Mouse (Mus musculus) retina, postnatal 7 days (tissue): ENCODE results near the gene Vps11.
A peak's percentile ranks its signal among the peaks of the same experiment; 100 is the strongest.
"Not testable (repeated sequence)": the region's sequence is repeated elsewhere in the genome, so short reads cannot be mapped to it uniquely, and the experiment has no call there.

Experiments used
- DNase-seq: peaks from one replicate; pipeline ENCODE4 v3.0.0-alpha.2; 2012; ENCODE audit warnings: low read depth, low spot score

Gene Vps11

DNA sequence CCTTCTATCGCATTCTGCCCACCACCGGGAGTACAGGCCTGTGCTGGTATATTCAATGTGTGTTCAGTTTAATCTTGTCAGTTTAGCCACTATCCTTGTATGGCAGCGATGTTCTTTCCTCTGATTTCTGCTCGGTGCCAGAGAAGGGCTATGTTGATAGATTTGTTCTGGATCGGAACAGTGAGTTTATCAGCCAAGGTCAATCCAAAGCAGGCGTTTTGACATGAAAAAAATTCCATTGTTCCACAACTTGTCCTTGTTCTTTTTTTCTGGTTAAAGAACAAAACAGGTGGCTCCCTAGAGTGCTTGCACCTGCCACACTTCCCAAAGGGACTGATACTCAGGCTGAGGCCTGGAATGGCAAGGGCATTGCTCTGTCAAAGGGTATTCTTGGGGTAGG, 14.7 kb upstream of the Vps11 start:
- no peak for DNase-seq

DNA sequence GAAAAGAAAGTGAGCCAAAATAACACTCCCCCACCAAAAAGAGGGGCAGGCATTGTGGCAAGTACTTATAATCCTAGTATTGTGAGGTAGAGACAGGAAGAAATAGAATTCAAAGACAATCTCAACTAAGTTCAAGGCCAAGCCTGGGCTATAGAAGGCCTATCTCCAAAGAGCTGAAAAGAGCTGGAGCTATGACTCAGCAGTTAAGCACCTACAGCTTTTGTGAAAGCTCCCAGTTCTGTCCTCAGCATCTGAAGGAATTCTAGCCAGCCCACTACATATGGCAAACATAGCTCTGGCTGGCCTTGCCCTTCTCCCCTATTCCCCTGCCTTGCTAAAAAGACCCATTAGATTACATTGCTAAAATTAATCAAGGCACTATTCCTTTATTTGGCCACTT, 11.9 kb upstream of the Vps11 start:
- no peak for DNase-seq

DNA sequence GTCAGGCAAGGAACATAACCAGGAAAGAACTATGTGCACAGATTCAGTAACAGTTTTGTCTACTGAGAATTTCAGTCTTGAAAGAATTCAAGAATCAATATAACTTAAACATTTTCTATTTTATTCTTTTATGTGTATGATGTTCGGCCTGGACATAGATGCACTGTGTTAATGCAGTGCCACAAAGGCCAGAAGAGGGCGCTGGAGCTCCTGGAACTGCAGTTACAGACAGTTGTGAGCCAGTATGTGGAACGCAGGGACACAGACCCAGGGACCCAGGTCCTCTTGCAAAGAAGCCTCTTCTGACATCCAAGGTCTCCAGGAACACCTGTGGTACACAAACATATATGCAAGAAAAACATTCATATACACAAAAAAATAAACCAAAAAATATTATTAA, 3.0 kb upstream of the Vps11 start:
- DNase-seq: no peak

DNA sequence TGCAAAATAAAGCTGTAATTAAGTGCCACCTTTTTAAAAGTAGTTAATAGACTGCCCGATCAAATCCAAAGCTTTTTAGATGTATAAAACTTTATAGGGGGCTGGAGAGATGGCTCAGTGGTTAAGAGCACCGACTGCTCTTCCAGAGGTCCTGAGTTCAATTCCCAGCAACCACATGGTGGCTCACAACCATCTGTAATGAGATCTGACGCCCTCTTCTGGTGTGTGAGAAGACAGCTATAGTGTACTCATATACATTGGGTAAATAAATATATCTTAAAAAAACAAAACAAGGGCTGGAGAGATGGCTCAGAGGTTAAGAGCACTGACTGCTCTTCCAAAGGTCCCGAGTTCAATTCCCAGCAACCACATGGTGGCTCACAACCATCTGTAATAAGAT, 461 bp upstream of the Vps11 start:
- DNase-seq: not testable (repeated sequence)

DNA sequence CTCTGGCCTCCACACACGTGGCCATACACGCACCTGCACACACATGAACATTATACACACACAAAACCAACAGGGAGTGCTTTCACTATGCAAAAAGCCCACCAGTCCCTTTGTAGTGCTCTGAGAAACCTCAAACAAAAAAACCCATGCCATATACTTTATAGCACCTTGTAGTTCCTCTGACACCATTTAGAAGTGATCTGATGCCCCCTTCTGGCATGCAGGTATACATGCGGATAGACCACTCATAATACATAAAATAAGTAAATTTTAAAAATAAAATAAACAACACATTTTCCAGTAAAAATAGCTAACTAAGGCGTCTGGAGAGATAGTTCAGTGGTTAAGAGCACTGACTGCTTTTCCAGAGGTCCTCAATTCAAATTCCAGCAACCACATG, 4.3 kb downstream of the Vps11 start:
- DNase-seq: no peak

DNA sequence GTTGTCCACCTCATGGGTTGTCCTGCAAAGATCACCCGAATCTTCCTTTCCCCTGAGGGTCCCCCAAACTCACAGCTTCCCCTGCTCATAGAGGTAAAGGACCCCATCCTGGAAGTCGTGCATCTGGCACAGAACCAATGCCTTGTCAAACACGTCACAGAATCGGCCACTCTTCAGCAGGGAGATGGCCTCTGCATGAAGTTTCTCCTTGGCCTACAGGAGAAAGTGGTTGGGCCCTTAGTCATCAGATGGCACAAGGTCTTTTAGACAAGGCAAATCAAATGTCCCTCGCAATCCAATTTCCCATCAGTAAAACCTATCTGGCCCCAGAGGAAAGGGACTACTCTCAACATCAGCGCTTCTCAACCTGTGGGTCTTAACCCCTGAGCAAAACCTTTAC, 8.3 kb downstream of the Vps11 start:
- DNase-seq: no peak

DNA sequence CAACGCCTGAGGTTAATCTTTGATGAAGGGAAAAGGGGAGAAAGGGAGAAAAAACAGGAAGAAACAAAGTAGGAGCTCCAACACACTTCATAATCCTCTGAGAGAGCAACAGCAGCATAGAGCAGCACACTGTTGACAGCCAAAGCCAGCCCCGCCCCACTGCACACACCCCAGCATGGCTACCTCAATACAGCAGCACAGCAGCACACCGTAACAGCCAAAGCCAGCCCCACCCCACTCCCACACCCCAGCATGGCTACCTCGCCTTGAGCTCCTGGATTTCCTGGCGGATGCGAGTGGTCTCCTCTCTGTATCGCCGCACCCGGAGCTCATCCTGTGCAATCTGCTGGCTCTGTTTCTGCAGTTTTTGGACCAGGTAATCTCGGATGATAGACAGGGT, 9.1 kb downstream of the Vps11 start:
- no peak for DNase-seq

DNA sequence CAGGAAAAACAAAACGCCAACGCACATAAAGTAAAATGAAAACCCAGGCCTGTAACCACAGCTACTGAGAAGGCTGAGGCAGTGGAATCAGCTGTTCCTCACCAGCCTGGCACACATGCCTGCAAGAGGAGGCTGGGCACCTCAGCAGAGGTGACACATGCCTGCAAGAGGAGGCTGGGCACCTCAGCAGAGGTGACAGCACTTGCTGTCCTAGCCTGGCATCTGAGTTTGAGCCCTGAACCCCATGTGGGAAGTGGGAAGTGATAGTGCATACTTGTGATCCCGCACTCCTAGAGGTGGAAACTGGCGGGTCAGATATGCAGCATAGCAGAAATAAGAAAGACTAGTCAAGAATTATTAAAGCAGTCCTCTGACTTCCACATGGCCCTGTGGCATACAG, 10.1 kb downstream of the Vps11 start:
- no peak for DNase-seq

DNA sequence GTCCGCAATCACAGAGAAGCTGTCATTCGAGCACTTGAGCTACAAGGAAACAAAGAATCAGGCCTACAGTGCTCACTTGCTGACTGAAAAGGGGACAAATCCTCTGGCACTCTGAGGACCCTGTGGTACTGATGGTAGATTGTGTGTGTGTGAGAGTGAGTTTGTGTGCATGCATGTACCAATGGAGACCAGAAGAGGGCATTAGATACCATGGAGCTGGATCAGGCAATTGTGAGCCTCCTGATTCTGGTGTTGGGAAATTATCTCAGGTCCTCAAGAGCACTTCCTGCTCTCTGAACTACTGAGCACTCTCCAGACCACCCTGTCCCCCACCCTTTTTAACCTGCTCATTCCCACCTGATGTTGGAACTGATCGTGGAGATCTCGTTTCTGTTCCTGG, 12.9 kb downstream of the Vps11 start:
- DNase-seq: no peak

DNA sequence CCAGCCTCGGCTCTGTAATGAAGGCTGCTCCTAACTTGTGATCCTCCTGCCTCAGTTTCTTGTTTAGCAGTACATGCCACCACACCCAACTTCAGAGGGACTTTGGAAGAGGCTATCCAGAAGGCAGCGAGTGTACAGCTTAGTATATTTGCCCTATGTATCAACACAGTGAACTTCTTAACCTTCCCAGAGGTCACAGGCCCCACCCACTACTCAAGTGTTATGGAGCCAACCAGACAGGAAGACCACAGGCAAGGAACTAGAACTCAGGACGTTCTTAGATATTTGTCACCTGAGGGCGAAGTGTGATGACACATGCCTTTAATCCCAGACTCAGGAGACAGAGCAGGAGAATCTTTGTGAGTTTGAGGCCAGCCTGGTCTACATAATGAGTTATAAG, 13.8 kb downstream of the Vps11 start:
- DNase-seq: no peak

DNA sequence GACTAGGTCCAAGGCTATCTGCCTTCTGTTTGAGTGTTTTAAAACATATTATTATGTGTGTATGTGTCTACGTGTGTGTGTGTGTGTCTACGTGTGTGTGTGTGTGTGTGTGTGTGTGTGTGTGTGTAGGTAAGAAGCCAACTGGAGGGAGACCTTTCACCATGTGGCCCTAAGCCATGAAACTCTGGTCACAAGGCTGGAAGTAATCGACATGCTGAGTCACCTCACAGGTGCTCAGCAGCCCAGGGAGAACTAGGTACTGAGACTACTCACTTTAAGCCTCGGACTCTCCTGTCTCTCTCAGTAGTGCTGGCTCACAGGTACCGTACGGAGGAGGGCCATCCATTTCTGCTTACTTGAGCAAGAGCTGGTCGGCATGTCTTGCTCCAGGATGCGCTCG, 14.3 kb downstream of the Vps11 start:
- no peak for DNase-seq

DNA sequence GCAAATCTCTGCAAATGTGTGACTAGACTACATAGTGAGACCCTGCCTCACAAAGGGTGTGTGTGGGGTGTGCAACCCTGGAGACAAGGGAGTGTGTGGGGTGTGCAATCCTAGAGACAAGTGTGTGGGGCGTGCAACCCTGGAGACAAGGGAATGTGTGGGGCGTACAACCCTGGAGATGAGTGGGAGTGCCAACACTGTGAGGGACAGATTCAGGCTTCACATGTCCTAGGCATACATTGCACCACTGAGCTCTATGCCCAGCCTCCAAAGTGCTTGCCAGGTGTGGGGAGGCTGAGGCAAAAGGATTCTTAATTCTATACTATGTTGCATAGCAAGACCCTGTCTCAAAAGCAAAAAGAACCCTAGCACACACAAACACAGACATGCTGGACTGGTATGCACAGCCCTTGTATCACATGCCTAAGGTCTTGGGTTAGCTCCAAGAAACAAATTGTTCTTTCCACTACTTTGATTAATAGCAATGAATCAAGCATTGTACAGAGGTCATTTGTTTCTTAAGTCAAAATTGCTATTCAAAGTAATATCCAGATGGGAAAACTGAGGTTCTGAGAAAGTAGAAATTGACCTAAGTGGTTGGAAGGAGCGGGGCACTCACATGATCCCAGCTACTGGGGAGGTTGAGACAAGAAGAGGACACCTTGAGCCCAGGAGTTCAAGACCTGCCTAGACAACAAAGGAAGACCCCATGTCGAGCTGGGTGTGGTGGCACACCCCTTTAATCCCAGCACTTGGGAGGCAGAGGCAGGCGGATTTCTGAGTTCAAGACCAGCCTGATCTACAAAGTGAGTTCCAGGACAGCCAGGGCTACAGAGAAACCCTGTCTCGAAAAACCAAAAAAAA, 15.7 kb downstream of the Vps11 start:
- DNase-seq: no peak

DNA sequence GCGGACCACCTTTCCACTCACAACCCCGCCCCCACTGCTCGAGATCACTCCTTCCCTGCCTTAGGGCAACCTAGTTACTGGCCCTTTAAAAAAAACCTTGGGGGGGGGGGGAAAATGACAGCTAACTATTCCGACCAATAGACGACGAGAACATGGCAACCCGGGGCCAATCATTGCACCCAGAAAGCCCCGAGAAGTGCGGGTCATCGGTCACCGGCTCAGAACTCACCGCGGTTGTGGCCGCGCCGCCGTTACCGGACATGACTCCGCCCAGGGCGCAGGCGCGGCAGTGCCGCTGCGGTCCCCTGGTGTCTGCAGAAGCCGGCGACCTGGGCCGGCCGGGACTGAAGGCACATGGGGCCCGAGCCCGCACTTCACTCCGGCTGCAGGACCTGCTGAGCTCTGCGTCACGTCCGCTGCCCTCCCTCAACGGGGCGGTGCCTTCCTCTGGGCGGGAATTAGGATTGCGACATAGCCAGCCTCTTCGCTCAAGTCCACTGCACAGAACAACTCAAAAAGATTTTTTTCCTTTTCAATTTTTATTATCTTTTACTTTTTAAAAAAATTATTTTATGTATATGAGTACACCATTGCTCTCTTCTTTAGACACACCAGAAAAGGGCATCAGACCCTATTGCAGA, 17.6 kb downstream of the Vps11 start, which contains the start of gene Hmbs:
TSS of gene Hmbs (minus strand) at position 448 of the 641 bp plus-strand sequence.
- peak; percentile 80 for DNase-seq

DNA sequence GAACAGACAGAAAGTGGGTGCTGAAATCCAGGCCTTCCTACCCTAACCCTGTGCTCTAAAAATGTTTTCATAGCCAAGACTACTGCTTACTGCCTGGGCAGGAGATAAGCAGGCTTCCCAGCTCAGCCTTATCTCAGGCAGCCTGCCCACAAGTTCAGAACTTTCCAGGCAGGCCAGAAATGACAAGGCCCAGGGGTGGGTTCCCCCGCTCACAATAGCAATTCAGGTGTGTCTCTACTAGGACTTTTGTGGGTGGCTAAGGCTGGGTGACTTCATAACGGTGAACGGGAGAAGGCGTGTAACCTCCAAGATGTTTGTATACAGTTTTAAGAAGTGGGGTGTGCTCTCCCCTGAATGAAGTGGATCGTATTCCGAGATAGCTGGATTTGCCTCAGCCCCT, 18.2 kb downstream of the Vps11 start:
- no peak for DNase-seq

DNA sequence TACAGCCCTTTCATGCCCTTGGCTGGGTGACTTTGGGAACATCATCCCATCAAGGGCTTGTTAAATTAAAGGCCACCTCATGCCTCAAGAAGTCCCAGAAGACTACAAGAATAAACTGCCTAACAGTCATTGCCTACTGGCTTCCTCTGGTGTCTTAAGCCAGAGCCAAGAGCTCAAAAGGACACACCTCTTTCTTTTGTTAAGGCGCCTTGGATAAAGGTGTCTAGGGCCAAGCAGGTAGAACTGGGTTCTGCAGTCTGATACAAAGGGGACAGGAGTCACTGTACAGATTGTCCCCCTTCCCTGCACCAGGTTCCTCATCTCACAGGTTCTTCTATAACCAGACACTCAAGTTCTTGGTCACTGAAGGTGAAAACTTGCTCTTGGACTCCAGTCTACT, 18.9 kb downstream of the Vps11 start:
- DNase-seq: no peak

DNA sequence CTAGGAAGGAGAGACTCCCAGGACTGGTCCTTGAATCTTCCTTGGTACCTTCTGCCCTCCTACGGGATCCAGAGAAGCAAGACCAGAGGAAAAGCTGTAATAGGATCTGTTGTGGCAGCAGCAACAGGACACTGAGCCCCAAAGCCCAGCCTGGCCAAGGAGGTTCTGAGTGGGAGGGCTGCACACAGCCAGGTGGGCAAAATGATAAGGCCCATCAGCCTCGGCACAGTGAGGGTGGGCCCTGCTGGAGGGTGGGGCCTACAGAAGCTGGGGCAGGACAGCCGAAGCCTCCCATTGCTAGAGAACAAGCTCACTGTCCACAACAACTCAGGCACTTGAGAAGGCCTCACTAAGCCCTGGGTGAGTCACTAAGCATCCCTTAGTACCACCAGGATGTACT, 19.3 kb downstream of the Vps11 start:
- DNase-seq: no peak

DNA sequence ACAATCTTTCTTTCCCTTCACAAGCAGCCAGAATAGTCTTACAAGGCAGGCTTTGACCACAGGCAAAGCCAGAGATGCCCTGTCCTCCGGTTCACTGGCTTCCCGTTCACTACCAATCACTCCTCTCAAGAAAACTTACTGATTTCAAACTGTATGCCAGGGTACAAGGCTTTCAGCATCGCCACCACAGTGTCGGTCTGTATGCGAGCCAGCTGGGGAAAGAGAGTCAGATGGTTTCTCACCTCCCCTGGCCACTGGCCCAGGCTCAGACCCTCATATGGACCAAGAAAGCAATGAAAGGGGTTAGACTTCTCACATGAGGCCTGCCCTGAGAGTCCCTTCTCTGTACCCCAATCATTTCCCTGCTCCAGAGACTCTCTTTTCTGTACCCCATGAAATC, 20.0 kb downstream of the Vps11 start:
- DNase-seq: no peak

DNA sequence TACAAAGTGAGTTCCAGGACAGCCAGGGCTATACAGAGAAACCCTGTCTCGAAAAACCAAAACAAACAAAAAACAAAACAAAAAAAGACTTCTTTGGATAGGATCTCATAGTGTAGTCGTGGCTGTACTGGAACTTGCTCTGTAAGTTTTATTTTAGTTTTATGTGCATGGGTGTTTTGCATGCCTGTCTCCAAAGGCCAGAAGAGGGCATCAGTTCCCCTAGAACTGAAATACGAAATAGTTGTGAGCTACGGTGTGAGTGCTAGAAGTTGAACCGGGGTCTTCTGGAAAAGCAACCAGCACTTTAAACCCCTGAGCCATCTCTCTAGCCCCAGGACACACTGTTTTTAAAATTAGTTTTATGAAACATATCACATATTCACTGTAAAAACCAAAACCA, 22.9 kb downstream of the Vps11 start:
- no peak for DNase-seq

DNA sequence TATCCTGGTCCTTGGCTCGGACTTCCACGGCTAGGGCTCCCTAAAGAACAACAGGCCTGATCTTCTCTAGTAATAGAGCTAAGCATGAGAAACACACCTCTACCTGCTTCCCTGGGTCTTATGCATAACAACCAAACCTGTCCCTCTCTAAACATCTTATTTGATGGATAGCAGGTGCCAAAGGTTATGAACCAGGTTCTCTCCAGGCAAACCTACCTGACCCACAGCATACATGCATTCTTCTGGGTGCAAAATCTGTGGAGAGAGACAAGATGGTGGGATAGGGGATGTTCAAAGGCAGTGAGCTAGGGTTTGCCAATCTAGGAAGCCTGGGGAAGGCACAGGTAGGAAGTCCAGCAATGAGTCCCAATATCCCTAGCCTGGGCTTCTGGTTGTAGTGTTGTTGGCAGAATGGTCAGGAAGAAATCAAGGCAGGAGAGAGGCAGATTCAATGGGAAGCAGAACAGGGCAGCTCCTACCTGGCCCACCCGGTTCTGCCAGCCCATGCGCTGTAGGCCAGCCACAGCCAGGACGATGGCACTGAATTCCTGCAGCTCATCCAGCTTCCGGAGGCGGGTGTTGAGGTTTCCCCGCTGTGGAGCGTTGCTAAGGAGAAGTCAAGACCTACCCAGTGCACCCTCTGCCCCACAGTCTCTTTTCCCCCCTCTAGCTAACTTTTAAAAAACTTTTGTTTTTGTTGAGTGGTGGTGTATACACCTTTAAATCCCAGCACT, 23.9 kb downstream of the Vps11 start:
- no peak for DNase-seq

DNA sequence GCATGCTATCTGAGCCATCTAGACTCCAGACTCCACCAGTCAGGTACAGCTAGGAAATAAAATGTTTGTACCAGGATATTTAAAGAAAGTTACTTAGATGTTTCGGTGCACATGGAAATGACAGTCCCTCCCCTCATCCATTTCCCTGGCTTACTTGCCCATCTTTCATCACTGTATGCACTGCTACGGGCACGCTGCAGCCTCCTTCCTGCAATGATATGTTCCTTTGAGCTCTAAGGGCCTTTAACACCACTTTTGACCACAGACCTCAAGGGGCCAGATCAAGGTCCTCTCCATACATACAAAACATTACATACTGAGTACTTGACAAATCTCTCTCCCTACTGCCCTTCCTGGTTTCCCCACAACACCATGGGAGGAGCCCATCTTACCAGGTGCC, 24.5 kb downstream of the Vps11 start:
- no peak for DNase-seq

DNA sequence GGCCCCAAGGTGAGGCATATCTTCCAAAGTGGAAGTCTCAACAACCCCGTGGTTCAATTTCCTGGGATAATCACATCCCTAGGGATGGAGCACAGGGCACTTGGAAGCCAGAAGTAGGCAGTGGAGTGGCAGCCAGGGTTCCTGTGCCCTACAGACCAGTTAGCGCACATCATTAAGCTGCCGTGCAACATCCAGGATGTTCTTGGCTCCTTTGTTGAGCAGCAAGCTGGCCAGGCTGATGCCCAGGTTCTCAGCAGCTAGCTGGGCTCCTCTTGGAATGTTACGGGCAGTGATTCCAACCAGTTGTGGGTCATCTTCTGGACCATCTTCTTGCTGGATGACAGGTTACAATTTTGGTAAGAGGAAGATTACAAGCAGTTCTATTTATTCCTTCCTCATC, 25.0 kb downstream of the Vps11 start:
- not testable (repeated sequence) for DNase-seq

DNA sequence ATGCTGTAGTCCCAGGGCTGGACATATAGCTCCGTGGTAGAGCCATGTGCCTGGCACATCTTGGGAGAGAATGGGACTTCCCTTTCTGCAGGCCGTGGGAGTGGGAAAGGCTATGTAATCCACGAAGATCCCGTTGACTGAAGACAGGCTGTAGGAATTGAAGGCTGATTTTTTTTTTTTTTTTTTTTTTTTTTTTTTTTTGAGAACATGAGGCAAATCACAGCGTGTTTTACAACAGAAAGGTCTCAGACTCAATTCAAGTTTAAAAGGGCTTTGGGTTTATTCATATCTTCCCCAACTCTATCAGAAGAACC, 25.4 kb downstream of the Vps11 start:
- no peak for DNase-seq
